Mouse (Mus musculus): ENCODE measurements around the gene Slc27a1.

DNA sequence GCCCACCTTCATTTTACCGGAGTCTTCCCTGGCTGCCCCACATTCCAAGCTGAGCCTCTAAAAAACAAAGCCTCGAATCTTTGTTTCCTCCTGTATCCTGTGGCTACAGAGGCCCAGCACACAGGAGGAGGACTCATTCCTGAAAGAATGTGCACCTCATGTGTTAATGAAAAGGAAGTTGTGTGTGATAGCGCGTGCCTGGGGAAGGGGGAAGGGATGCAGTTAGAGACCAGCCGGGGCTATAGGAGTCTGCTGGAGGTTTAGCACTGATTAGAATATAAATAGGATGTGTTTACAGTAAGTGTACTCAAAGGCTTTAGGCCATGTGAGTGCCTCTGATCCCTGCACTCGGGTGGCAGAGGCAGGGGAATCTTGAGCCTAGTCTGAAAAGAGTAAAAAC, 42.4 kb upstream of the Slc27a1 start:
- TF ChIP-seq CTCF (conservative IDR thresholded peaks at IDR 0.05; ENCODE audit: insufficient read depth, insufficient read length, low read depth, low read length) (no peak), POLR2A (IDR thresholded peaks at IDR 0.05; ENCODE audit: low read depth, low read length) (no peak)
